Mouse (Mus musculus): ENCODE data around the gene Pabpc1l. TPM values are rescaled to one million over a fixed set of nuclear protein-coding genes. Genes with fewer than 3 reads are reported as not detected.
"Not testable (repeated sequence)": the region's sequence is repeated elsewhere in the genome, so short reads cannot be mapped to it uniquely, and the experiment has no call there.

Gene Pabpc1l
- total RNA-seq, 2 experiments from 2014 or later: 0.51 to 1.3 TPM

DNA sequence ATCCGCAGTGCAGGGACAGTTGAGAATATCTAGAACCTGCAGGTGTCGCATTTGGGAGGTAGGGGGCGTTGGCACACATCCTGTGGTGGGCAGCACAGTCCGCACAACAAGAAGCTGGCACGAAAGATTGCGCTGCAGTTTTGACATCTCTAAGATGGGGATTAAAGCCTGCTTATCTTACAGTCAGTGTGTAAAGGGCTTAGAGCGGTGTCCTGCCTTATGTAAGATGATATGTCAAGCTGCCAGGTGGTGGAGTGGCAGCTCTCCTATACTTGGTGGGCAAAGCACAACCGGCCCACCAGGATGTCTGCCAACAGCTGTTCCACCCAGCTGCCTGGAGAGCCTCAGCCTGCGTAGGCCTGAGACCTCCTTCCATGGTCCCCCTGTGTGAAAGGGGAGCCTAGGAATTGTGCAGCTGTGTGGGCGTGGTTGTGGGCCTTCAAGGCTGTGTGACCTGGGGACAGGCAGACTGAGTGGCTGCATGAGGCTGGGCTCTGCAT lies 11.3 kb downstream of the Pabpc1l start:
- no peak for DNase-seq (ENCODE audit: low spot score in 2 of 2)

DNA sequence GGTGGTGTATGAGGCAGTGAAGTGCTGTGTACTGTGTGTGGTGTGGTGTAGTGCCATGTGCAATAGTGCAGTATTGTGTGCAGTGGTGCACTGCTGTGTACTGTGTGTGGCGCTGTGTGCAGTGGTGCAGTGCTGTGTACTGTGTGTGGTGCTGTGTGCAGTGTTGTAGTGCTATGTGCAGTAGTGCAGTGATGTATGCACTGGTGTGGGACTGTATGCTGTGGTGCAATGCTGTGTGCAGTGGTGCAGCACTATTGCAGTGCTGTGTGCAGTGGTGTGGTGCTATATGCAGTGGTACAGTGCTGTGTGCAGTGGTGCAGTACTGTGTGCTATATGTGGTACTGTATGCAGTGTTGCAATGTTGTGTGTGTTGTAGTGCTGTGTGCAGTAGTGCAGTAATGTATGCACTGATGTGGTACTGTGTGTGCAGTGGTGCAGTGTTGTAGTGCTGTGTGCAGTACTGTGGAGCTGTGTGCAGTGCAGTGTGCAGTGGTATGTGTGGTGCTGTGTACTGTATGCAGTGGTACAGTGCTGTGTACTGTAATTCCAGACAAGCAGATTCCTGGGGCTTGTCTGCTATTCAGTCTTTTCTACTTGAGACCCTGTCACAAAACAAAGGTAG lies 13.3 kb downstream of the Pabpc1l start:
- DNase-seq (ENCODE audit: low spot score in 2 of 2): no peak

DNA sequence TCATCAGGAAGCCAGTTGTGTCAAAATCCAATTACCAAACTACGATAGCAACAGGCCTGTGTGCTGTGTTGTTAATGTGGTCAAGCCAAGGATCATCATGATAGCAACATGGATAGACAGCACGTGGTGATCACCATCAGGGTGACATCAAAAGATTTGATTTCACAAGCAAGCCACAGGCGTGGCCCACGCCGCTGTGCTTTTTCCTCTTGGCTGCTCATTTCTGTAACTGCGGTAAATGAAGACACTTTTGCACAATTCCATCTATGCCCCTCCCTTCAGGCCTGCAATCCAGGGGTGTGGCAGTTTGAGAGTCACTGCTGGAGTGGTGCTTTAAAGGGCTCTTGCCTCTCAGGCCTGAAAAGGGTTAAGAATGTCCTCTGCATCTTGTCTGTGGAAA lies 15.7 kb downstream of the Pabpc1l start:
- no peak for DNase-seq (ENCODE audit: low spot score in 2 of 2)

DNA sequence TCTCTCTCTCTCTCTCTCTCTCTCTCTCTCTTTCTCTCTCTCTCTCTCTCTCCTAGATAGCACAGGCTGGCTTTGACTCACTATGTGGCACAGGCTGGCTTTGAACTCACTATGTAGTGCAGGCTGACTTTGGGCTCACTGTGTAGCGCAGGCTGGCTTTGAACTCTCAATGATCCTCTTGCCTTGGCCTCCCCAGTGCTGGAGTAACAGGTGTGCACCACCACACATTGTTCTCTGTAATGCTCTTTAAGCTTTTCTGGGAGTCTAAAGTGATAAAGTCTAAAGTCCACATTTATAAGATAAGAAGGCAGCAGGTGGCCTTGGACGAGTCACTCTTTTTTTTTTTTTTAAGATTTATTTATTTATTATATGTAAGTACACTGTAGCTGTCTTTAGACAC lies 16.3 kb downstream of the Pabpc1l start:
- no peak for DNase-seq (ENCODE audit: low spot score in 2 of 2)

DNA sequence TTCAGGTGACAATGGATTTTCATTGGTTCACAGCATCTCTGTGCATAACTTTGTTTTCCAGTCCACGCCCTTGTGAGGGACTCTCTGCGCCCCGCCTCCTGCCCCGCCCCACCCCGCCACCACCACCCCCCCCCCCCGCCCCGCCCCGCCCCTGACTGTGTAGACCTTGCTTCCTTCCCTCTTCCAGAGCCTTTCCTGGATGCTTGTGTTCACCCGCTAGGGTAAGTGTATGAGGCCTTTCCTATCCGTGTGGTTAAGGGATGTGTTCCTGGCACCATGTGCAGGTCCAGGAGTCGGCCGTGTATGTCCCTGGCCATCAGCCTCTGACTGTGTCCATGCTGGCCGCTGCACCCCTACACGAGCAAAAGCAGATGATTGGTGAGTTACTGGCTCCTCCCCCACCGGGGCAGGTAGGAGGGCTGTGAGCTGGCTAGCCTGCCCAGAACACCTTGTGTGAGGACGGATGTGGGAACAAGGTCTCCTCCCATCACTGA lies 22.0 kb downstream of the Pabpc1l start:
- DNase-seq (ENCODE audit: low spot score in 2 of 2): no peak

DNA sequence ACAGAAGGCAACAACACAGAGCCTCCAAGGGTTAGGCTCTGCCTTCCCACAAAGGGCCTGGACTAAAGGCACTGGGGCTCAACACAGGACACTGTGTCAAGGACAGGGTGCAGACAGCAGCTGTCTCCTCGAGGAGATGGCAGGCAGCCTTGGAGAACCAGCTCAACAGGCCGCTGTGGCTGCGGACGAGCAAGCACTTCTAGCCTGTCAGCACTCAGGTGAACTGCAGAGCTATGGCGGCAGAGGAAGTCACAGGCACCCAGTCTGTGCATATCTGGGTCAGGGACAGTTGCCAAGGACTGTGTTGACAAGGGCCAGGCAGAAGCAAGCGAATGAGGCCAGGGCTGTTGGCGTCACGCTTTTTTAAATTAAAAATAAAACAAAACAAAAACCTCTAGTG lies 28.5 kb downstream of the Pabpc1l start:
- peak in 1 of 2 experiments; percentile 12 for DNase-seq (ENCODE audit: low spot score in 2 of 2)

DNA sequence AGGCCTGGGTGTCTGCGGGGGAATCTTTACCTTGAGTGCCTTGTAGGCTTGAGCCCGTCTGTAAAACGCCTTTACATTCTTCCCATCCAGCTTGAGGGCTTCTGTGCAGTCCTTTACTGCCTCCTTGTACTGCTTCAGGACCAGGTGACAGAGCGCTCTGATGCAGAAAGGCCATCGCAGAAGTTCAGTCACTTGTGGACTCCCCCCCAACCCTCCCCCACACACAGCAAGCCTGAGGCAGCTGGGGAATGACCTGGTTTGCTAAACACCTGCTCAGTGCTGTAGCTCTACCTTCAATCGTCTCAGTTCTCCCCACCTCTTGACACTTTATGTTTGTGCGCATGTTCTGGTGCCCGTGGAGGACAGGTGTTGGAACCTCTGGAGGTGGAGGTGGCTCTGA lies 29.4 kb downstream of the Pabpc1l start:
- DNase-seq (ENCODE audit: low spot score in 2 of 2): no peak

DNA sequence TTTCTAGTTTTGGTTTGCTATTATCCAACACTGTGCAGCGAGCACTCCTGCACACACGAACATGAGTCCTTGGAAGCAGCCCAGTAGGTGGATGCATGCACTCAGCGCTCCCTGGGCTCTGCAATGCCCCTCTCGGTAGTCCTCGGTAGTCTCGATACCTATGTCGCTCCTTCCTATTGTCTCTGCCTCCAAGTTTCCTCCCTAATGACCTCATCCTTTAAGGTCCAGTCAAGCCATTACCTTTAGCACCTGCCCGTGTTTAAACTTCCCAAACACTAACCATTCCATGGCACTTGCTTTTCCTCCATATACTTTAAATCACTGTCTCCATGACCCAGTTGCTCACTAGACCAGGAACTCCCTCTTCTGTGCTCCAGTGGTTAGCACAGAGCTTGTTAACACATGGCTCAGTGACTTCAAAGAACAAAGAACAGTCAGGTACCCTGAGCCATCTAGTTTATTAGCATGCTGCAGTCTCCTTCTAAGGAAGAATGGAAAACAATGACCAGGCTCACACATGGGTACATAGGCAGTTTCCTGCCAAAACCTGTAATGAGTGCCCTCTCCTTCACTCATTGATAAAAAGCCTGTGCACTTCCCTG lies 34.5 kb downstream of the Pabpc1l start:
- DNase-seq (ENCODE audit: low spot score in 2 of 2): no peak

DNA sequence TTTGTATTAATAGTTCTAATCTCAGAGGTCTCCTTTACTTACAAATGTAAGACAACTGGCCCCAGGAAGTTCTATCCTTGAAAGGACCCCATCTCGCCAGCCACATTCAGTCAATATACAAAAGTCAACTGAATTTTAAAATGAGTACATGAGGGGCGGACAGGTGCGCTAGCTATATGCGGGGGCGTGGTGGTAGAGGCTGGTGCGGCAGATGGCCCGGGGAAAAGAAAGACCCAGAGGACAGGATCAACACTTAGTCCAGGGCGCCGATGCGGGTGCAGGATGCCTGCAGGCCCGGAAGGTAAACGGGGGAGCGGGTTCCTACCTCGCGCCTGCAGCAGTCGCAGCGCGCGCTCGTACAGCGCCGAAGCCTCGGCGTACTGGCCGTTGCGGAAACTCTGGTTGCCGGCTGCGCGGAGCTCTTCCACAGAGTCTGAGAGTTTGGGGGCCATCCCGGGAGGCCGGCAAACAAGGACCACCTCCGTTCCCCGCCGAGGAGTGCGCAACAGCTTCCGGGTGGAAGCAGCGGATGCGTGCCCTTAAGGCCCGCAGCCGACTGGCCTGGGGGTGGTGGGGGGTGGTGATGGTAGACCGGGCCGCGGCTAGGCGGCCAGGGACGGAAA lies 45.0 kb downstream of the Pabpc1l start, which contains the start of gene Stk4:
Gene Stk4 (plus strand): TSS at position 181 of the 623 bp plus-strand sequence.
- peak in 1 of 2 experiments; percentile 29 for DNase-seq (ENCODE audit: low spot score in 2 of 2)

DNA sequence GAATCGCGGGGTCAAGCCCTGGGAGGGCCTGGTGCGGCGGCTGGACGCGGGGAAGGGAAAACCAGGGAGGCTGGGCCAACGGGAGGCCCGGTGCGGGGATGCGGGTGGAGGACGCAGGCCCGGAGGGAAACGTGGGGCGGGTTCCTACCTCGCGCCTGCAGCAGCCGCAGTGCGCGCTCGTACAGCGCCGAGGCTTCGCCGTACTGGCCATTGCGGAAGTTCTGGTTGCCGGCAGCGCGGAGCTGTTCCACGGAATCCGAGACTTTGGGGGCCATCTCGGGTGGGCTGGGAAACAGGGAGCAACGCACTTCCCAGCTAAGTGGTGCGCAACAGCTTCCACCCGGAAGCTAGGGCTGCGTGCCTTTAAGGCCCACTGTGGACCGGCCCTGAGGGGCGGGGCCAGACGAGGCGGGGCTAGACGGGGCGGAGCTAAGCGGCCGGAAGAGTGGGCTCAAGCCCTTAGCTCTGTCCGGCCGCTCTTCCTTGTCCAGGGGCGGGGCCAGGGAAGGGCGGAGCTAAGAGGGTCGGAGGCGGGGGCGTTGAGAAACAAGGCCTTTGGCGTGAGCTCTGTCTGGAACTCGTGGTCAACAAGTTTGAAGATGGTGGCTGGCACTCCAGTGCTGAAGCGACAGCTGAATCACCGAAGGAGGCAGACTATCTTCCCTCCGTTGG lies 45.7 kb downstream of the Pabpc1l start, which contains the start of gene Tomm34:
Gene Tomm34 (minus strand): TSS at position 405 of the 672 bp plus-strand sequence.
- peak; percentile 85 to 90 for DNase-seq (ENCODE audit: low spot score in 2 of 2)

DNA sequence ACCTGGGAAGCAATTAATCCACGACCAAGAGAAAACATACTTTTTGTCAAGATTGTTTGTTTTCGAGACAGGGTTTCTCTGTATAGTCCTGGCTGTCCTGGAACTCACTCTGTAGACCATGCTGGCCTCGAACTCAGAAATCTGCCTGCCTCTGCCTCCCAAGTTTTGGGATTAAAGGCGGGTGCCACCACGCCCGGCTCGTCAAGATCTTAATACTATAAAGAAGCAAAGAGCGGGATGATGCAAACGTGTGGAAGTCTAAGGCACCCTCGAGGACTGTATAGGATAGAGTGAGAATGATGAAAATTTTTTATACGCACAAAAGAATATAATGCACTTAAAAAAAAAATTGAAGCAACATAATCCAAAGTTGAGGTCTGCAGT lies 46.2 kb downstream of the Pabpc1l start:
- not testable (repeated sequence) for DNase-seq (ENCODE audit: low spot score in 2 of 2)

DNA sequence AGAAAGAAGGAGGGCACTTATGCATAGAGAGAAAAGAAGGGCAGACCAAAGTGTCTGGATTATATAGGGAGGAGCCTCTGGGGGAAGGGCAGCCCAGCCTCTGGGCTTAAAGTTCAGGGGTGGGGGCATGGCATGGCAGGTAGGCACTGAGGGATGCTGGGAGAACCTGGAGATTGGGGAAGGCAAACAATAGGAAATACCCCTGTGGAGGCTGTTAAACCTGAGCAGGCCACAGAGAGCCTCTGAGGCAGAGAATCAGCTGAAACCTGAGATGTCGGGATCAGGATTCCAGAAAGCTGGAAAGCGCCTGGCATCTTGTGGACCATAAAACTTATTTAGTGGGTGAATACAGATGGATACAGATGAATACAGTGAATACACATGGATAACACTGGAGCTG lies 46.9 kb downstream of the Pabpc1l start:
- DNase-seq (ENCODE audit: low spot score in 2 of 2): no peak

DNA sequence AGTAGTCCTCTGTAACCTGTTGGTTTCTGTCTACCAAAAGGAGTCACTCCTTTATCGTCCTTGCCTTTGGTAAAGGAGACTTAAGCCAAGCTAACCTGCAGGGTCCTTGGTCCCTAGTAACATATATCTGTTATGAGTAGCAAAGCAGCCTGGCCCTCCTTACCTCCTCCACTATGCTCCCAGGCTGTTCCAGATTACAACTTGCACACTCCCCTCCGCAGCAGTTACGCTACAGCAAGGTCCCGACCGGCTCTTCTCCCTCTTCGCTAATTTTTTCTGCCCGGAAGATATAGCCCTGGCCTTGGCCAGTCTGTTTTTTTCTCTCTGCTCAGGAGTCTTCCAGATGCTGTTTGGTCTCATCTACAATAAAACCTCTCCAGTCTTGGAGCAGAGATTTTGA lies 47.9 kb downstream of the Pabpc1l start:
- no peak for DNase-seq (ENCODE audit: low spot score in 2 of 2)

DNA sequence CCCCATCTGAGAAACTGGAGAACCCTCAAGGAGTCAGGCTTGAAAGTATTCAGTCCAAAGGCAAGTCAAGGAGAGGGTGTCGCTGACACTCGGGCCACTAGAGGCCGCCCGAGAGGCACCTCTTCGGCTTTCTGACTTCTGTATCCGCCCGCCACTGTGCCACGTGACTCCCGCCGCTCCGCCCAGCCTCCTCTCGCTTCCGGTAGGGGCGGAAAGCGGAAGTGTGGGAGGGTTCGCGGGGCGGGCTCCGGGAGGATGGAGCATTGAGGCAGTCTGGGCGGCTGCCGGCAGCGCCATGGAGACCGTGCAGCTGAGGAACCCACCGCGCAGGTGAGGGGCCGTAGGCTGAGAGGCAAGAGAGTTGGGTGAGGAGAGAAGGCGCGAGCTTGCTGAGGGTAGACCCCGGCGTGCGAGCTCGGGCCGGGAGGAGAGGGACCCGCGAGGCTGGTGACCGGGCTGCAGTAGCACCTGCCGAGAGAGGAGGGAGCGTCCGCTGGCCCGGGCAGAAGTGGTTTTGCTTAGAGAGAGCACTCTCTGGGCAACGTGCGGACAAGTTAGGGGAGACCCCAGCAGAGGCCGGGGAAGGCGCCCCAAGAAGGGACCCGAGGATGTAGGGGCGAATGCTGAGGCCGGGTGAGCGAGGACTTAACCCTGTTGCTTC lies 48.8 kb downstream of the Pabpc1l start:
- peak; percentile 98 to 99 for DNase-seq (ENCODE audit: low spot score in 2 of 2)

DNA sequence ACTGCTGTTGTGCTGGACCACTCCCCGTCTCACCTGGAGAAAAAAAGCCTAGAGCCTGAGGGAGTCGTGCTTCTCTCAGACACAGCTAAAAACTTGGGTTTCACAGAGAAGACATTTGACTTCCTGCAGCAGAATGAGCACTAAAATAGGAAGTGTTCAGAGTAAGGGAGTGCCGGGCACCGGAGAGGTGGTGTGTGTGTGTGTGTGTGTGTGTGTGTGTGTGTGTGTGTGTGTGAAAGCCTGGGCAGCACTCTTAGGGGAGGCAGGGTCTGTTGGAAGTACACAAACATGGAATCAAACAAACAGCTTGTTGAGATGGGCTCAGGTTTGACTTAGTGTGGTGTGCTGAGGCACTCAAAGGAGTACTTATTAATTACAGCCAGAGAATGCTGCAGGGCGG lies 49.8 kb downstream of the Pabpc1l start:
- no peak for DNase-seq (ENCODE audit: low spot score in 2 of 2)

DNA sequence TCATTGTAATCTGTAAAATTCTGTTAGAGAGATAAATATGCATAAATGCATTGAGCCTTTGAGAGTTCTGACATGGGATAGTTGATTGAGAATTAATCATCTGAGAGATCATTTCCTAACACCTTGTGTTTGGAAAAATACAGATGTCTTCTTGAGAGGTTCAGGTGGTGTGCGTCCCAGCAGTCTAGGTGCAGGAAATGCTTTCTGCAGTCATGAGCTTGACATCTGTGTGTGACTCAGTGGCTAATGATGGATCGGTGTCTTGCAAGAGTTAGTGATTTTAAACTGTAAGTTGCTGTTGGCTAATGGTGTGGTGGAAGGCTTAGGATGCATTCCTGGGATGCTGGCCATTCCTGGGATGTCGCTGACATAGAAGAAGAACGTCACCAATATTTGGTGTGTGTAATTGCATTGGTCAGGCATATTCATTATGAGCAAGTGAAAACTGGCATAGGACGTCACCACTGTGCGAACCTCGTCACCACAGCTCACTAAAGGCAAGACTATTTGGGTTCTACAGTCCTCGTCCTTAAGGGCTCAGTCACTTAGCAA lies 51.7 kb downstream of the Pabpc1l start:
- no peak for DNase-seq (ENCODE audit: low spot score in 2 of 2)

DNA sequence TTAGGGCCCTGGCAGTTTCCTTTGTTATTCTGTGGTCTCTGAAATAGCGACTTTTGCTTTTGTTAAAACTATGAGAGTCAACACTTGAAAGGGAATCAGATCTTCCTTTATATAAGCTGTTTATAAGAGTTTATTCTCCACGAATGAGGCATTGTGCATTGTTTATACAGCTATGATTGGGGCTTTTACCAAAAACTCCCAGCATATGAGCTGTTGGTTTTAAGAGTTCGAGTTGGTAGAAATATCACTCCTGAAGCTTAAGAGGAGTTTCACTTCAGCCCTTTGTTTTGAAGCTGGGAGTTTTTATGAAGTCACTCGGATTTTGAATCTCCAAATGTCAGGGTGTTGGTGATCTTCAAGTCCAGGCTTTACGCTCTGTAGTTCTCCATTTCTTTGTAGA lies 52.6 kb downstream of the Pabpc1l start:
- no peak for DNase-seq (ENCODE audit: low spot score in 2 of 2)

DNA sequence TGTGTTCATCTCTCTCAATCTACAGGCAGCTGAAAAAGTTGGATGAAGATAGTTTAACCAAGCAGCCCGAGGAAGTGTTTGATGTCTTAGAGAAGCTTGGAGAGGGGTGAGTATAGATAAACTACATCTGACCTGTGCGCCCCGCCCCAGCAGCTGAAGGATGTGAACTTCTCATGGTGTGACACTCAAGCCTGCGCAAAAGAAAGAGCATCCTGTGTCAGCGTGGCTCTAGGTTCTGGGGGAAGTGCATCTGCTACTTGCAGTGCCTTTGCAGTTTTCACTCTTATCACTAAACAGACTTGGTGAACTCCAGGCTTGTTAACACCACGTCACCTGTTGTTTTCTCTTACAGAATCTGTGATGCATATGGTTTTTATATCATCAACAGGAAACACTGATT lies 54.2 kb downstream of the Pabpc1l start:
- no peak for DNase-seq (ENCODE audit: low spot score in 2 of 2)

DNA sequence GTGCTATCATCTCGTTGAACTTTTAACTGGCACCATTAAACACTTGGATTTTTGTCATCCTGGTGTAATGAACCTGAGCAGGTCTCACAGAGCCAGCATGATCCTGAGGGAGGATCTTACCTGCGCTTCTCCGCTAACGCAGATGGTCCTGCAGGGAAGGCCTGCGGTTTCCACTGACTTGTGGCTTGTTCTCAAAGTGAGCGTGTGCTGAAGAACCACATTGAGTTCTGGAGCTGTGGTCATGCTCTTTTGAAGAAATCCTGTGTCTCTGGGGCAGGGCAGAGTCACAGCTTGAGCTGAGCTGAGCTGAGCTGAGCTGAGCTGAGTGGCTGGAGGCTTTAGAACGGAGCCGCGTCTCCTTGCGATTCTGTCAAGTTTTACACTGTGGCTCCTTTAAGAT lies 56.3 kb downstream of the Pabpc1l start:
- no peak for DNase-seq (ENCODE audit: low spot score in 2 of 2)

DNA sequence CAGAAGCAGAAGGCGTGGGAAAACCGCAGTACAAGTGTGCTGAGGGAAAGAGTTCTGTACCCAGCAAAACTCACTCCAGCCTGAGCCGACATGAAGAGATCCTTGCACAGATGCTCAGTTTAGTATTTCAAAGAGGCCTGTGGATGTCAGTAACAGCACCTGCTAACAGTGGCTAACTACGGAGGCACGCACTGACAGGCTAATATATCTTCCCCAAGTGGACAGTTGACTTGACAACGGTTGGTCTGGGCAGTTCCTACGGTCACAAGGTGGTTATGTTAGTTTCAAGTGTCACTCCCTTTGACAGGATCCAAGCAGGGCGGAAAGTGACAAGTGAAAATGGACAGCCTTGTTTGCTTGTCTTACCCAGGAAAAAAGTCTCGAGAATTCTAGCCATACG lies 56.9 kb downstream of the Pabpc1l start:
- no peak for DNase-seq (ENCODE audit: low spot score in 2 of 2)

All from left cerebral cortex, adult 18-20 months (tissue).